Mouse (Mus musculus) ES-Bruce4 (cell line): ENCODE results near the gene B230217C12Rik. TPM values are rescaled to one million over a fixed set of nuclear protein-coding genes. Genes with fewer than 3 reads are reported as not detected.
A peak's percentile ranks its signal among the peaks of the same experiment; 100 is the strongest.

ENCODE experiments used
- H3K27ac ChIP-seq: 2 replicates; pipeline ENCODE4 v1.5.1; 2012; ENCODE audit warnings: low read length, inconsistent platforms; ENCODE audit not compliant: insufficient read depth
- H3K27me3 ChIP-seq: 2 replicates; pipeline ENCODE4 v1.6.1; 2012; ENCODE audit warnings: mild to moderate bottlenecking, low read length, inconsistent platforms; ENCODE audit not compliant: control insufficient read depth, poor library complexity, insufficient read depth, severe bottlenecking
- H3K36me3 ChIP-seq: 2 replicates; pipeline ENCODE4 v1.6.1; 2012; ENCODE audit warnings: inconsistent platforms, mild to moderate bottlenecking, low read length, moderate library complexity; ENCODE audit not compliant: control insufficient read depth, poor library complexity, insufficient read depth, severe bottlenecking
- H3K4me1 ChIP-seq: one replicate; pipeline ENCODE4 v1.8.1; 2011; ENCODE audit warnings: low read length; ENCODE audit not compliant: control insufficient read depth, insufficient read depth
- H3K4me3 ChIP-seq: 2 replicates; pipeline ENCODE4 v1.5.1; 2011; ENCODE audit warnings: low read depth, mild to moderate bottlenecking, low read length
- H3K9ac ChIP-seq: 2 replicates; pipeline ENCODE4 v1.6.1; 2012; ENCODE audit warnings: low read depth, mild to moderate bottlenecking, inconsistent platforms; ENCODE audit not compliant: poor library complexity, severe bottlenecking
- H3K9me3 ChIP-seq: replicated peaks from 2 replicates; pipeline ENCODE4 v1.6.1; 2012; ENCODE audit warnings: mild to moderate bottlenecking, low read length, inconsistent platforms; ENCODE audit not compliant: control insufficient read depth, poor library complexity, insufficient read depth, severe bottlenecking
- CTCF ChIP-seq: IDR thresholded peaks from one replicate; pipeline ENCODE4 v1.8.1; 2011; ENCODE audit warnings: low read depth, low read length
- EP300 ChIP-seq: IDR thresholded peaks from 2 replicates; pipeline ENCODE4 v1.6.1; 2011; ENCODE audit warnings: low read depth, low read length; ENCODE audit not compliant: insufficient read depth
- POLR2A ChIP-seq: IDR thresholded peaks from one replicate; pipeline ENCODE4 v1.8.1; 2011; ENCODE audit warnings: low read length; ENCODE audit not compliant: insufficient read depth
- polyA plus RNA-seq: library from polyadenylated mRNA; stranded (reverse); fragments of >200 nt; gene quantifications from 2 replicates; pipeline ENCODE4 v1.2.4, GENCODE M21; 2011; ENCODE audit warnings: low read depth; ENCODE audit not compliant: missing spikeins, insufficient read depth, insufficient read length

Gene B230217C12Rik
- polyA plus RNA-seq, 1 experiment, result 2.8 TPM

DNA sequence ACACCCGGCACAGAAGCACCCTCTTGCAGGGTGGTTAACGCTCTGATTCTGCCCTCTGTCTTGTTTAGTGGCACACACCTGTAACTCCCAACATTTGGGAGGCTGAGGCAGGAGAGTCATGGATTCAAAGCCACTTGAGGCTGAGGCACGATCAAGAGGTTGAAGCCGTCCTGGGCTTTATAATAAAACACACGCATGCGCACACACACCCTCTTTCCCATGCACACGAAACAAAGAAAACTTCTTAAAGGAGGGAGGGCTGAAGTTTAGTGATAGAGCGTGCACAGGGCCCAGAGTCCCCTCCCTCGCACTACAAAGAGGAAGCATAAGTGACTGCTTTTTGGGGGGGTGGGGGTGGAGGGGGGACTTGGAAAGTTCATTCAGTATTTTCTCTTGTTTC lies 14.6 kb upstream of the B230217C12Rik start:
- TF ChIP-seq POLR2A, result no peak
- no peak for TF ChIP-seq CTCF
- TF ChIP-seq EP300, result no peak
- Histone ChIP-seq H3K27ac (peak overlapping the region; percentile 74), H3K4me1 (peaks cover 23% of the 10 kb centered on the region), H3K9ac (no peak overlapping the region), H3K9me3 (no peaks in the 10 kb centered on the region), H3K4me3 (no peak overlapping the region), H3K27me3 (no peaks in the 10 kb centered on the region), H3K36me3 (peaks cover 26% of the 10 kb centered on the region)

DNA sequence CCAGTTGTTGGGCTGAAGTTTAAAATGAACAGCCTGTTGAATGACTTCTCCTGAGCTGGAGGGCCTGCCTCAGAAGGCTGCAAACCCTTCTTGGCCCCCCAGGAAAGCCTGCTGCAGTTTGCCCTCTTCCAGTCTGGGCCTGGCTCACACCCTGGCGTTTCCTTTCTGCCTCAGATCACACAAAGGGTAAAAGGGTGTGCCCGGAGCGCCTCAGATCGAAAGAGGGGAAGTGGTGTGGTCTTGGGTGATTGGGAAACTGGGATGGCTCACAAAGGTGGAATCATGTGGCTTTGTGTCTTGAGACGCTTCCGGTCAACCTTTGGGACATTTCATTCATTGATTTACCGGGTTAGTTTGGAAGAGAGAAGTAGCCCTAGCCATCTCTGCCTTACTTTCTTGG lies 14.2 kb upstream of the B230217C12Rik start:
- Histone ChIP-seq H3K4me1 (peaks cover 25% of the 10 kb centered on the region), H3K9me3 (no peaks in the 10 kb centered on the region), H3K36me3 (peaks cover 23% of the 10 kb centered on the region), H3K4me3 (no peak overlapping the region), H3K9ac (no peak overlapping the region), H3K27ac (peak overlapping the region; percentile 74), H3K27me3 (no peaks in the 10 kb centered on the region)
- TF ChIP-seq POLR2A, result no peak
- no peak for TF ChIP-seq EP300

DNA sequence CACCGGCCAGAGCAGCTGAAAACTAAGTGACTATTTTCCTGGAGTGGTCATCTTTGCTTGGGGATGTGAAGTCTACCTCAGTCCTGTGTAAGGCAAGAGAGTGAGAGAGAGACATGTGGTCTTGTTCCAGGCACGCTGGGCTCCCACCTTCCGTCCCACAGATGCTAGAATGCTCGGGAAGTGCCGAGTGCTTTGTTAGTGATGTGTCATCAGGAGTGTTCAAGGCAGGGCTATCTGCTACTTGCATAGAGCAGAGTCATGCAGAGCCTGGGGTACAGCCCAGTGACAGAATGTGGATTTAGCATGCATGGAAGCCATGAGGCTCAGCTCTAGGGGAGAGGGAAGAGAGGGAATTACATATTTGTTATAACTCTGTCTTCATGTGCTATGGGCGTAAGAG lies 12.9 kb upstream of the B230217C12Rik start:
- Histone ChIP-seq H3K9me3 (no peaks in the 10 kb centered on the region), H3K4me3 (no peak overlapping the region), H3K9ac (no peak overlapping the region), H3K27ac (peak overlapping the region; percentile 74), H3K4me1 (peaks cover 32% of the 10 kb centered on the region), H3K36me3 (peaks cover 18% of the 10 kb centered on the region), H3K27me3 (no peaks in the 10 kb centered on the region)
- no peak for TF ChIP-seq EP300
- no peak for TF ChIP-seq POLR2A
- no peak for TF ChIP-seq CTCF

DNA sequence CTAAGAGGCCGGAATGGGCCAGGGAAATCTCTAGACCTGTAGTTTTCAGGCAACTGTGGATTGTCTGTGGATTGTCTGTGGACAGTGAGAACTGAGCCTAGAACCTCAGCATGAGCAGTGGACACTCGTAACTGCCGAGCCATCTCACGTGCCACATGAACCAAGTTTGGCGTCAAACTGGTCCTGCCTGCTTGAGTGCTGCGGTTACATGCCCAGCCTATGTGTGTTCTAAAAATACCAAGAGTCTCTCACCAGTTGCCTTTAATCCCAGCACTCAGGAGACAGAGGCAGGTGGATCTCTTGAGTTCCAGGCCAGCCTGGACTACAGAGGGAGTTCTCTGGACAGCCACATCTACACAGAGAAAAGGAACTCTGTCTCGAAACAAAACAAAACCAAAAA lies 11.2 kb upstream of the B230217C12Rik start:
- 0 out of 2 replicates have a peak overlapping the region, but pooled peaks have one; percentile 5 for H3K27ac ChIP-seq

DNA sequence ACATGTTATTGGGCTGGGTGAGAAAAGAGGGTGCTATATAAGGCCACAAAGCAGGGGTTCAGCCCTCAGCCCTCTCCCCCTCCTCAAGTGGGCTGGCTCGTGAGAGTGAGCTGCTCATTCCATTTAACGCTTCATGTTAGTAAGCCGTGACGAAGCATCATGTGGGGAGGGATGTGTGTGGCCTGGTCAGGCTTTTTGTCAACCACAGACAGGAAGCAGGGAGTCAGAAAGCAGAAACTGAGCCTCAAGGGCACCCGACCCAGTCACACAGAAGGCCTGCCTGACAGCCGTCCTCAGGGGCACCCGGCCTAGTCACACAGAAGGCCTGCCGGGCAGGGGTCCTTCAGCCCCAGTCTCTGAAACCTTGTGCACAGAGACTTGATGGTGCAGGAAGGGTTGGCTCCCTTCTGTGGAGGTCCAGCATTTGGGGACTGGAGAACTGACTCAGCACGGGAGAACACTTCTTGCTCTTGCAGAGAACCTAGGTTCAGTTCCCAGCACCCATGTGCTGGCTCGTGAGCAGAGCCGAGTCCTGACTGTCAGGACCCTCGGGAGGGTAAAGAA lies 10.6 kb upstream of the B230217C12Rik start:
- Histone ChIP-seq H3K9ac (no peak overlapping the region), H3K4me3 (no peak overlapping the region), H3K27me3 (no peaks in the 10 kb centered on the region), H3K9me3 (no peaks in the 10 kb centered on the region), H3K4me1 (peaks cover 28% of the 10 kb centered on the region), H3K36me3 (peaks cover 22% of the 10 kb centered on the region), H3K27ac (peak overlapping the region; percentile 68)
- TF ChIP-seq EP300 (no peak), CTCF (no peak), POLR2A (no peak)

More for the DNA sequence above, 11.2 kb upstream of the B230217C12Rik start:
- TF ChIP-seq POLR2A (no peak), CTCF (no peak), EP300 (no peak)
- no peaks in the 10 kb centered on the region for H3K27me3 ChIP-seq
- peaks cover 32% of the 10 kb centered on the region for H3K4me1 ChIP-seq
- no peak overlapping the region for H3K9ac ChIP-seq
- peaks cover 22% of the 10 kb centered on the region for H3K36me3 ChIP-seq
- H3K9me3 ChIP-seq, result no peaks in the 10 kb centered on the region
- H3K4me3 ChIP-seq, result no peak overlapping the region

DNA sequence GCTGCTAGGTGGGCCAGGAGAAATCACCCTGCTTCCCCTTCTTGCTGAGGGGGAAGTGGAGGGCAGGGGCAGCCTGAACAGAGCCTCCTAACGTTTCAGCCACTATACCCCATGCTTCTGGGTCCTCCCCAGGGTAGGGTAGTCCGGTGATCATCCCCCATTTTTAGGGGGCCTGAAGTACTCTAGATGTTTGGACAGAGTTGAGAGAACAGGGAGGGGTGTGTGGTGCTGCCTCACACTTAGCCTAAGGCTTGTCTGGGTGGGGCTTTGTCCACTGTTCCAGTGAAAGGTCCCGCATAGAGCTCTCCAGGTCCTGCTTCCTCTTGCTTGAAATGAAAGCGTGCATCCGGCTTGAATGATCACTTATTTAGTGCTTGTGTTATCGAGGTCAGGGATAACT lies 10.1 kb upstream of the B230217C12Rik start:
- Histone ChIP-seq H3K9ac (no peak overlapping the region), H3K9me3 (no peaks in the 10 kb centered on the region), H3K27me3 (no peaks in the 10 kb centered on the region), H3K4me3 (no peak overlapping the region), H3K36me3 (peaks cover 23% of the 10 kb centered on the region), H3K4me1 (peaks cover 28% of the 10 kb centered on the region), H3K27ac (peak overlapping the region; percentile 68)
- TF ChIP-seq EP300, result no peak
- no peak for TF ChIP-seq POLR2A
- TF ChIP-seq CTCF, result no peak
